Mouse (Mus musculus) brain, embryonic 14.5 days (tissue): ENCODE results near the gene Gm9044.
"Not testable (repeated sequence)": the region's sequence is repeated elsewhere in the genome, so short reads cannot be mapped to it uniquely, and the experiment has no call there.

Experiments used
- CTCF ChIP-seq: fragments of 200-500 bp; IDR thresholded peaks from 2 replicates; pipeline ENCODE4 v1.5.1; 2012; ENCODE audit warnings: inconsistent platforms, mild to moderate bottlenecking, moderate library complexity, borderline replicate concordance; ENCODE audit not compliant: insufficient read depth, insufficient read length; ENCODE audit errors: extremely low read depth
- POLR2A ChIP-seq: fragments of 200-500 bp; IDR thresholded peaks from 2 replicates; pipeline ENCODE4 v1.6.1; 2012; ENCODE audit warnings: mild to moderate bottlenecking, inconsistent platforms, borderline replicate concordance; ENCODE audit not compliant: poor library complexity, insufficient read depth, insufficient read length, severe bottlenecking; ENCODE audit errors: extremely low read depth

GRCm38 (mm10) chr10:118302133-118302532 is 30.1 kb downstream of the Gm9044 start:
- not testable (repeated sequence) for TF ChIP-seq CTCF, POLR2A
